In genomic region chr3:33832351-33832750, GRCm38 (mm10) we compare ENCODE assay signal across 18 mouse cellular contexts. TPM values are rescaled to one million over a fixed set of nuclear protein-coding genes. Genes with fewer than 3 reads are reported as not detected.
"Had no signal": no experiment of that assay in that cellular context is flagged by ENCODE, and none has a peak within 500 bp of the region (broad histone marks: within the 10 kb centered on the region; RNA-seq: fewer than 3 reads in every experiment).

No protein-coding gene starts in this region.

- H3K36me3 ChIP-seq: neural tube, embryonic 12.5 days; neural tube, embryonic 13.5 days; neural tube, embryonic 15.5 days; stomach, embryonic 15.5 days had no signal

- H3K27me3 ChIP-seq: neural tube, embryonic 12.5 days; neural tube, embryonic 13.5 days; neural tube, embryonic 15.5 days; stomach, embryonic 15.5 days had no signal

- H3K9ac ChIP-seq: neural tube, embryonic 12.5 days; neural tube, embryonic 13.5 days; neural tube, embryonic 15.5 days; stomach, embryonic 15.5 days had no signal

- H3K27ac ChIP-seq: neural tube, embryonic 12.5 days; neural tube, embryonic 13.5 days; neural tube, embryonic 15.5 days; stomach, embryonic 15.5 days had no signal

- H3K9me3 ChIP-seq: neural tube, embryonic 12.5 days; neural tube, embryonic 13.5 days; neural tube, embryonic 15.5 days; stomach, embryonic 15.5 days had no signal

- DNase-seq: retina, postnatal 1 day; right cerebral cortex, adult 18-20 months; right cerebral cortex, postnatal 14 days; right cerebral cortex, postnatal 25 days; right cerebral cortex, postnatal 4 days; spleen, adult 18-20 months; thymus, adult 18-20 months; thymus, adult 2 months; thymus, postnatal 14 days; thymus, postnatal 25 days; thymus, postnatal 36 days; thymus, postnatal 4 days had no signal

- H3K4me2 ChIP-seq: neural tube, embryonic 12.5 days; neural tube, embryonic 13.5 days; neural tube, embryonic 15.5 days; stomach, embryonic 15.5 days had no signal

- H3K4me3 ChIP-seq: neural tube, embryonic 12.5 days; neural tube, embryonic 13.5 days; neural tube, embryonic 15.5 days; stomach, embryonic 15.5 days had no signal

- H3K4me1 ChIP-seq: neural tube, embryonic 12.5 days; neural tube, embryonic 13.5 days; neural tube, embryonic 15.5 days; stomach, embryonic 15.5 days had no signal

RNA-seq across cellular contexts. Expression of gene Ccdc39, which starts 11.8 kb away (rescaled TPM):
- total RNA-seq: neutrophil, adult 5-6 weeks had no signal
- polyA plus RNA-seq: small intestine, adult 2 months had no signal
